ENCODE assay signal across 8 mouse cellular contexts in the genomic region with DNA sequence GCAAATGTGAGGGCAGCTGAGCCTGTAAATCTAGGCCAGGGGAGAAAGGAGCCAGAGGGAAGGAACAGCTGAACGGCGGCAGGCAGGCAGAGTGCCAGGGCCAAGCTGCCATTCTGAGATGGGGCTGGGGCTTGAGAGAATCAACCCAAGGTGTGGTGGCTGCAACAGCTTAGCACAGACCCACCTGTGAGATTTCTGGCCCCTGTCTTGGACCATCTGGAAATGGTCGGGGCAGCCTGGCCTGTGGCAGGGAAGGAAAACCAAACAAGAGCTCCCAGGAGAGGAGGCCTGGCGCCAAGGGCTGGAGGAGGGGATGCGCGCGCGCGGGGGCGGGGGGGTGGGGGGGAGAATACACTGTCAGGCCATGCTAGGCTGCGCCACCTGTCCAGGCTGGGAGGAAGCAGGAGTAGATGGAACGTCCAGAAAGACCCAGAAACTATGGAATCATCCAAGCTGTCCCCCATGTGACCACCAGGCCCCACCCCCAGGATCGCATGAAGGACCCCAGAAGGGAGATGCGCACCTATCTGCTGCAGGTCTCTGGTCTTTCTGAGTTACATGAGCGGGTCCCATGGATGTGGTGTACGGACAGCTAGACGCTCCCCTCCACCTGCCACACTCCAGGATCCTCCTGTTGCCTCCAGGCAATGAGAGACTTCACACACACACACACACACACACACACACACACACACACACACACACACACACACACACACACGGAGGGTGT. TPM values are rescaled to one million over a fixed set of nuclear protein-coding genes. Genes with fewer than 3 reads are reported as not detected.
DNase-seq lines count a peak whose midpoint lies in the region; ATAC-seq and TF ChIP-seq lines count a peak whose summit lies in the region.

No protein-coding gene starts in this region.

- WGBS in kidney, postnatal 0 days: 22% methylated on average over 11 of the region's 18 CpGs

- DNase-seq in left cerebral cortex, postnatal 14 days (ENCODE audit: low spot score in 2 of 2): peak; percentile 55 to 66
- no peak for DNase-seq in left cerebral cortex, adult 8-10 months (ENCODE audit: low spot score in 2 of 2)
- DNase-seq in cerebellum, adult 11-12 months: peak; percentile 91
- peak; percentile 53 for DNase-seq in gastrocnemius, postnatal 25 days
- no peak for DNase-seq in kidney, postnatal 0 days (ENCODE audit: low spot score)
- DNase-seq in right cerebral cortex, postnatal 10 days (ENCODE audit: low spot score in 2 of 2): peak; percentile 82 to 83
- no peak for DNase-seq in urinary bladder, postnatal 25 days (ENCODE audit: low spot score)
- DNase-seq in thymus, postnatal 10 days (ENCODE audit: low spot score in 2 of 2): no peak

- 0 out of 2 replicates have a peak overlapping the region, but pooled peaks have one; percentile 62 for H3K27ac ChIP-seq in kidney, postnatal 0 days

- ATAC-seq in kidney, postnatal 0 days (replicated peaks; ENCODE audit: low FRiP score, low read depth): no peak

- TF ChIP-seq CTCF in kidney, postnatal 0 days (IDR thresholded peaks at IDR 0.05; ENCODE audit: low read depth): no peak

- H3K4me3 ChIP-seq in kidney, postnatal 0 days (replicated peaks; ENCODE audit: low read depth, low read length): no peak overlapping the region

- H3K36me3 ChIP-seq in kidney, postnatal 0 days (ENCODE audit: insufficient read depth, low read length): no peaks in the 10 kb centered on the region

- intact Hi-C loops in left cerebral cortex, postnatal 14 days (cut with DNase I): loop anchor here (5.0 kb wide), 2 partner anchors 54 to 69 kb away; no protein-coding TSS in a partner anchor

- peaks cover 36% of the 10 kb centered on the region for H3K4me1 ChIP-seq in kidney, postnatal 0 days (replicated peaks; ENCODE audit: insufficient read depth, low read length)

- no peaks in the 10 kb centered on the region for H3K27me3 ChIP-seq in kidney, postnatal 0 days (ENCODE audit: insufficient read depth, low read length)

- peak overlapping the region; percentile 13; the same call in 1 of the 2 replicates for H3K9ac ChIP-seq in kidney, postnatal 0 days (ENCODE audit: low read depth, low read length)

- no peaks in the 10 kb centered on the region for H3K9me3 ChIP-seq in kidney, postnatal 0 days (replicated peaks; ENCODE audit: low read length)

- peak overlapping the region; percentile 90 for H3K4me2 ChIP-seq in kidney, postnatal 0 days (ENCODE audit: low read length)

RNA-seq across cellular contexts. Expression of a gene that starts 3.0 kb away (rescaled TPM):
- total RNA-seq in left cerebral cortex, postnatal 14 days (2021): 1 to 10 TPM; 6.9 to 7.5 TPM
- 1 to 10 TPM; 5.0 to 6.8 (median 5.4) TPM for total RNA-seq in left cerebral cortex, adult 8-10 months (2022)
- 1 to 10 TPM in 1 of 2 experiments, under 1 TPM in 1; 0.61 to 1.2 TPM for total RNA-seq in gastrocnemius, postnatal 25 days (2021)
- 53.8 and 56.8 TPM in 2 replicates for polyA plus RNA-seq in kidney, postnatal 0 days (2015; fragmentation: Nextera tagmentation; extraction: Ambion mirVana)

Comparison
In these comparisons a context has a peak if more than half of its experiments do, and no peak if none do; other contexts are left out.
1. DNase-seq: peak in left cerebral cortex, postnatal 14 days (2 of 2), cerebellum, adult 11-12 months (single experiment), gastrocnemius, postnatal 25 days (single experiment) and right cerebral cortex, postnatal 10 days (2 of 2); none in left cerebral cortex, adult 8-10 months (0 of 2), kidney, postnatal 0 days (single experiment), urinary bladder, postnatal 25 days (single experiment) and thymus, postnatal 10 days (0 of 2).